Mouse (Mus musculus) gastrocnemius, adult 18-20 months (tissue): ENCODE data around the gene Hoxa5. TPM values are rescaled to one million over a fixed set of nuclear protein-coding genes. Genes with fewer than 3 reads are reported as not detected.
A peak's percentile ranks its signal among the peaks of the same experiment; 100 is the strongest.

Source experiments
- microRNA-seq: library from miRNA; unstranded; fragments of <30 nt; microRNA quantifications from one replicate; pipeline ENCODE4 v1.2.0, GENCODE M21; 2021
- total RNA-seq, 2 experiments: library from RNA; stranded (reverse); gene quantifications; 2 replicates each; pipeline ENCODE4 v1.2.3; 2021

The Hoxa5 gene
- total RNA-seq, 2 experiments from 2014 or later = 2.0 to 2.1 TPM

Small RNAs within 50 kb of the gene (microRNA-seq; reads per million reads assigned to microRNA genes)
- 7,538 reads per million, percentile 93 among the genes with 10 or more reads in this experiment for gene Mir196b

Other genes with a start within 250 kb of the Hoxa5 start
- gene Skap2, start 192.0 kb downstream of the Hoxa5 start, total RNA-seq = 1 to 10 TPM; 3.9 to 4.3 TPM
- gene Hoxa1, start 46.3 kb downstream of the Hoxa5 start, total RNA-seq = under 1 TPM in 1 of 2 experiments, not detected in 1; 0.19 TPM
- under 1 TPM; 0.21 to 0.27 TPM for gene Hoxa2, start 39.8 kb downstream of the Hoxa5 start, total RNA-seq
- not detected for gene 5730596B20Rik, start 27.1 kb downstream of the Hoxa5 start, total RNA-seq
- gene Hoxa4, start 12.8 kb downstream of the Hoxa5 start, total RNA-seq = 1 to 10 TPM; 2.7 to 2.9 TPM
- 1 to 10 TPM; 2.0 to 2.1 TPM for gene Hoxa6, start 4.1 kb upstream of the Hoxa5 start, total RNA-seq
- gene Hoxa3, start 8.7 kb upstream of the Hoxa5 start, total RNA-seq = 1 to 10 TPM; 1.6 to 3.0 TPM
- gene Gm28308, start 8.8 kb upstream of the Hoxa5 start, total RNA-seq = under 1 TPM in 1 of 2 experiments, not detected in 1; 0.39 TPM
- gene Hoxa7, start 17.3 kb upstream of the Hoxa5 start, total RNA-seq = 1 to 10 TPM; 4.7 to 5.0 TPM
- gene Hoxa9, start 26.5 kb upstream of the Hoxa5 start, total RNA-seq = 1 to 10 TPM; 7.2 to 7.4 TPM
- gene Hoxa10, start 36.3 kb upstream of the Hoxa5 start, total RNA-seq = 10 to 100 TPM; 13.7 to 15.0 TPM
- 1 to 10 TPM; 2.1 to 2.9 TPM for gene Hoxa11, start 41.2 kb upstream of the Hoxa5 start, total RNA-seq
- gene Hoxa13, start 56.3 kb upstream of the Hoxa5 start, total RNA-seq = 1 to 10 TPM; 3.7 to 6.0 TPM
- gene Evx1, start 108.9 kb upstream of the Hoxa5 start, total RNA-seq = not detected